Mouse (Mus musculus) lung, postnatal 0 days (tissue): ENCODE measurements around the gene Sbk1.

Source experiments
- CTCF ChIP-seq: IDR thresholded peaks from 2 replicates; pipeline ENCODE4 v1.5.1; 2016; ENCODE audit warnings: antibody characterized with exemption, mild to moderate bottlenecking
- EP300 ChIP-seq: IDR thresholded peaks from 2 replicates; pipeline ENCODE4 v1.6.1; 2016; ENCODE audit warnings: antibody characterized with exemption, mild to moderate bottlenecking, control low read depth

- TF ChIP-seq CTCF (no peak), EP300 (no peak)
Observed at GRCm38 (mm10) chr7:126277536-126278295, 5.3 kb downstream of the Sbk1 start.
